Mouse (Mus musculus) C2C12 (cell line): ENCODE results near the gene Zbtb8os.

Source experiments
- CTCF ChIP-seq: IDR thresholded peaks from one replicate; pipeline ENCODE4 v1.5.1; 2011; ENCODE audit not compliant: control insufficient read depth, insufficient read depth, insufficient read length
- MAX ChIP-seq: IDR thresholded peaks from one replicate; pipeline ENCODE4 v1.6.1; 2011; ENCODE audit warnings: mild to moderate bottlenecking, control low read depth
- MYOG ChIP-seq: IDR thresholded peaks from one replicate; pipeline ENCODE4 v1.6.1; 2011; ENCODE audit not compliant: control insufficient read depth, insufficient read length; ENCODE audit errors: extremely low read depth

DNA sequence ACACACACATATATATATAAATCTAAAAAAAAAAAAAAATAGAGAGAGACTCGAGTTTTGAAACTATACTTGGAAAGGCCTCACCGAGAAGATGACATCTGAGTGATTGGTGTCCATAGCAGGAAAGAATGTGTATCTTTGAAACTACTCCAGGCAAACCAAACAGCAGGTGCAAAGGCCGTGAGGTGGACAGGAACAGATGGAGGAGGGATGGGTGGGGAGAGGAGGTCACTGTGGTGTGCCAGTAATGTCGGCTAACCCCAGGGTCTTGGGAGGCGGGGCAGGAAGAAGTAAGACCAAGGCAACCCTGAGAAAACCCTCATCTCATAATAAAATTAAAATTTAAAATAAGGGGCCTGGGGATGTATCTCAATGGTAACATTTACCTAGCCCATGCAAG lies 40.3 kb downstream of the Zbtb8os start:
- TF ChIP-seq CTCF = no peak
- no peak for TF ChIP-seq MAX
- no peak for TF ChIP-seq MYOG
